Mouse (Mus musculus) neural tube, embryonic 14.5 days (tissue): ENCODE measurements around the gene Ptprn. TPM values are rescaled to one million over a fixed set of nuclear protein-coding genes. Genes with fewer than 3 reads are reported as not detected.

Experiments used
- ATAC-seq: fragments of 200-750 bp; cut with Nextera tagmentation; 2 replicates; pipeline ENCODE4 v1.8.0; 2017; ENCODE audit warnings: low read depth, mild to moderate bottlenecking, moderate TSS enrichment, moderate library complexity
- H3K27ac ChIP-seq: fragments of 300-500 bp; sonication (generic); 2 replicates; pipeline ENCODE4 v1.5.1; 2014; ENCODE audit warnings: low read depth, mild to moderate bottlenecking, control low read depth, low read length, moderate library complexity, mixed read lengths
- H3K27me3 ChIP-seq: fragments of 300-500 bp; sonication (generic); 2 replicates; pipeline ENCODE4 v1.6.1; 2014; ENCODE audit warnings: low read length; ENCODE audit not compliant: control insufficient read depth, insufficient read depth
- H3K36me3 ChIP-seq: fragments of 300-500 bp; sonication (generic); 2 replicates; pipeline ENCODE4 v1.6.1; 2014; ENCODE audit warnings: low read length, mixed read lengths; ENCODE audit not compliant: control insufficient read depth, insufficient read depth
- H3K4me1 ChIP-seq: fragments of 300-500 bp; sonication (generic); 2 replicates; pipeline ENCODE4 v1.6.1; 2014; ENCODE audit warnings: low read length; ENCODE audit not compliant: control insufficient read depth, insufficient read depth
- H3K4me2 ChIP-seq: fragments of 300-500 bp; sonication (generic); 2 replicates; pipeline ENCODE4 v1.6.1; 2014; ENCODE audit warnings: mild to moderate bottlenecking, low read depth, low read length, control low read depth
- H3K4me3 ChIP-seq: fragments of 300-500 bp; sonication (generic); 2 replicates; pipeline ENCODE4 v1.5.1; 2014; ENCODE audit warnings: low read depth, low read length, control low read depth, mixed read lengths
- H3K9ac ChIP-seq: fragments of 300-500 bp; sonication (generic); replicated peaks from 2 replicates; pipeline ENCODE4 v1.6.1; 2014; ENCODE audit warnings: low read depth, mild to moderate bottlenecking, control low read depth, low read length, mixed read lengths
- H3K9me3 ChIP-seq: fragments of 300-500 bp; sonication (generic); 2 replicates; pipeline ENCODE4 v1.6.1; 2016; ENCODE audit warnings: low read length; ENCODE audit not compliant: control insufficient read depth
- WGBS: fragments of 180-500 bp; shearing (Covaris S2); extraction: QIAGEN DNeasy Blood & Tissue Kit; methylation state at CpG from one replicate; pipeline ENCODE4 v1.1.7; 2014; 5-methylcytosine and 5-hydroxymethylcytosine counted together
- polyA plus RNA-seq: library from polyadenylated mRNA; unstranded; fragments of >200 nt; fragmentation: Nextera tagmentation; extraction: Ambion mirVana; gene quantifications from 2 replicates; pipeline ENCODE4 v1.2.1, GENCODE M21; 2014

Gene Ptprn
- polyA plus RNA-seq, 1 experiment from 2014 or later = 25.4 TPM

- no peak within 1 kb of the TSS for H3K9ac ChIP-seq
- H3K27ac ChIP-seq = no peak within 1 kb of the TSS
- 67% methylated on average over 5 of the region's 5 CpGs for WGBS
- no peaks in the 10 kb centered on the region for H3K4me1 ChIP-seq
- H3K27me3 ChIP-seq = no peaks in the 10 kb centered on the region
- no peaks in the 10 kb centered on the region for H3K9me3 ChIP-seq
- no peaks in the 10 kb centered on the region for H3K36me3 ChIP-seq
- ATAC-seq = no peak
- no peak within 1 kb of the TSS for H3K4me3 ChIP-seq
- no peak within 1 kb of the TSS for H3K4me2 ChIP-seq
Measured at GRCm38 (mm10) chr1:75231664-75232152, 32.6 kb downstream of the Ptprn start, which contains the start of gene A630095N17Rik. Gene A630095N17Rik, minus strand, starts transcription at chr1:75232102.

- H3K27me3 ChIP-seq = no peaks in the 10 kb centered on the region
- H3K4me3 ChIP-seq = no peak overlapping the region
- no peak overlapping the region for H3K27ac ChIP-seq
- no peak for ATAC-seq
- no peak overlapping the region for H3K9ac ChIP-seq
- no peaks in the 10 kb centered on the region for H3K36me3 ChIP-seq
- no peaks in the 10 kb centered on the region for H3K4me1 ChIP-seq
- 76% methylated on average over 4 of the region's 4 CpGs for WGBS
- H3K4me2 ChIP-seq = no peak overlapping the region
- no peaks in the 10 kb centered on the region for H3K9me3 ChIP-seq
Measured at GRCm38 (mm10) chr1:75231224-75231623, 33.1 kb downstream of the Ptprn start.

GRCm38 (mm10) chr1:75230335-75230994, 33.8 kb downstream of the Ptprn start:
- Histone ChIP-seq H3K4me3 (no peak overlapping the region), H3K9me3 (no peaks in the 10 kb centered on the region), H3K27me3 (no peaks in the 10 kb centered on the region), H3K4me1 (no peaks in the 10 kb centered on the region), H3K27ac (no peak overlapping the region), H3K9ac (no peak overlapping the region), H3K4me2 (no peak overlapping the region), H3K36me3 (no peaks in the 10 kb centered on the region)
- ATAC-seq = no peak
- WGBS = 69% methylated on average over 7 of the region's 7 CpGs

- Histone ChIP-seq H3K36me3 (no peaks in the 10 kb centered on the region), H3K27me3 (no peaks in the 10 kb centered on the region), H3K9ac (no peak overlapping the region), H3K4me1 (no peaks in the 10 kb centered on the region), H3K9me3 (no peaks in the 10 kb centered on the region), H3K4me3 (no peak overlapping the region), H3K27ac (no peak overlapping the region), H3K4me2 (no peak overlapping the region)
- 78% methylated on average over 4 of the region's 4 CpGs for WGBS
- no peak for ATAC-seq
Measured at GRCm38 (mm10) chr1:75229158-75229557, 35.1 kb downstream of the Ptprn start.

GRCm38 (mm10) chr1:75227653-75228052, 36.6 kb downstream of the Ptprn start:
- no peaks in the 10 kb centered on the region for H3K4me1 ChIP-seq
- H3K36me3 ChIP-seq = no peaks in the 10 kb centered on the region
- 0 out of 2 replicates have a peak, but pooled peaks cover 2% of the 10 kb centered on the region for H3K27me3 ChIP-seq
- H3K4me3 ChIP-seq = no peak overlapping the region
- ATAC-seq = no peak
- no peak overlapping the region for H3K9ac ChIP-seq
- 72% methylated on average over 1 of the region's 1 CpGs for WGBS
- H3K27ac ChIP-seq = no peak overlapping the region
- H3K4me2 ChIP-seq = no peak overlapping the region
- no peaks in the 10 kb centered on the region for H3K9me3 ChIP-seq

GRCm38 (mm10) chr1:75226138-75226537, 38.2 kb downstream of the Ptprn start:
- Histone ChIP-seq H3K27ac (no peak overlapping the region), H3K9ac (no peak overlapping the region), H3K27me3 (peaks cover 5% of the 10 kb centered on the region), H3K4me1 (no peaks in the 10 kb centered on the region), H3K4me3 (no peak overlapping the region), H3K4me2 (no peak overlapping the region), H3K36me3 (no peaks in the 10 kb centered on the region), H3K9me3 (no peaks in the 10 kb centered on the region)
- 74% methylated on average over 2 of the region's 2 CpGs for WGBS
- ATAC-seq = no peak

GRCm38 (mm10) chr1:75225473-75225872, 38.8 kb downstream of the Ptprn start:
- 69% methylated on average over 3 of the region's 3 CpGs for WGBS
- no peak for ATAC-seq
- Histone ChIP-seq H3K9ac (no peak overlapping the region), H3K9me3 (no peaks in the 10 kb centered on the region), H3K27me3 (peaks cover 12% of the 10 kb centered on the region), H3K4me3 (no peak overlapping the region), H3K4me1 (no peaks in the 10 kb centered on the region), H3K4me2 (no peak overlapping the region), H3K27ac (no peak overlapping the region), H3K36me3 (no peaks in the 10 kb centered on the region)

GRCm38 (mm10) chr1:75223532-75223931, 40.8 kb downstream of the Ptprn start:
- Histone ChIP-seq H3K9me3 (no peaks in the 10 kb centered on the region), H3K36me3 (no peaks in the 10 kb centered on the region), H3K27me3 (peaks cover 23% of the 10 kb centered on the region), H3K9ac (no peak overlapping the region), H3K27ac (no peak overlapping the region), H3K4me2 (no peak overlapping the region), H3K4me3 (no peak overlapping the region), H3K4me1 (peaks cover 5% of the 10 kb centered on the region; the same call in 1 of the 2 replicates)
- ATAC-seq = no peak
- 74% methylated on average over 6 of the region's 6 CpGs for WGBS

GRCm38 (mm10) chr1:75222926-75223325, 41.4 kb downstream of the Ptprn start:
- no peak overlapping the region for H3K27ac ChIP-seq
- no peak overlapping the region for H3K4me2 ChIP-seq
- H3K36me3 ChIP-seq = no peaks in the 10 kb centered on the region
- H3K9me3 ChIP-seq = no peaks in the 10 kb centered on the region
- peaks cover 10% of the 10 kb centered on the region; the same call in 1 of the 2 replicates for H3K4me1 ChIP-seq
- peaks cover 27% of the 10 kb centered on the region for H3K27me3 ChIP-seq
- no peak for ATAC-seq
- H3K4me3 ChIP-seq = no peak overlapping the region
- H3K9ac ChIP-seq = no peak overlapping the region
- 85% methylated on average over 6 of the region's 6 CpGs for WGBS
